In the genomic region with DNA sequence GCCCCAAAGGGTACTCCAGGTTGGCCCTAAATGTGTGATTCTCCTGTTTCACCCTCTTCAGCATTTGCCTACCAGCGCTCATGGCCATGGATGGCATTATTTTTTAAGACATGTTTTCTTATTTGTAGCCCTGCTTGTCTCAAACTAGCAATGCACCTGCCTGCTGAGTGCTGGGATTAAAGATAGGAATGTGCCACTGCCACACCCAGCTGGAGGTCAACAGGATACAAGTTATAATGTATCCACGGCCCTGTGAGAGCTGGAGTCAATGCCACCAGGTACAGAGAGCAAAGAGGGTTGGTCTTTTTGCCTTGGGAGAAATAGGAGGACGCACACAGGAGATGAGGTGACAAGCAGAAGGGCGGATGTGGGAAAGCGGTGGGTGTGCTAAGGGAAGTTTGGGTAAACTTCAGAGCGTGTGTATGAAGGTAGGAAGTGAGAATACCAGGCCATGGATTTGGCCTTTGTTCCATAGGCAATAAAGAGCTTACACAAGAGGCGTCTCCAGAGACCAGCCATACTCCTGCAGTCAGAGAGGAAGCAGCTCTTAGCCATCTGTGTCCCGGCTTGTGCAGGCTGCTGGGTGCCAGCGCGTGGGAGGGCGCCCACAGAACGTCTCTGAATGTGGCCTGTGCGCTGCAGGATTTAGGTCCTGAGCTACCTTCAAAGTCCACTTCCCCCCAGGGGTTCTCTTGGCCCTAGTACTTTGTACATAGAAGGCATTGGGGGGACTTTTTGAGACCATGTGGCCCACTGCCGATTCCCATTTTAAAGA, we compare ENCODE assay signal across 8 mouse cellular contexts. TPM values are rescaled to one million over a fixed set of nuclear protein-coding genes. Genes with fewer than 3 reads are reported as not detected.
DNase-seq lines count a peak whose midpoint lies in the region; ATAC-seq and TF ChIP-seq lines count a peak whose summit lies in the region.

No protein-coding gene starts in this region.

- no peak overlapping the region for H3K4me3 ChIP-seq in CH12.LX (replicated peaks in 1 of 3; ENCODE audit: low read depth in 2 of 3, low read length in 2 of 3, poor library complexity in 1 of 3)
- H3K4me3 ChIP-seq in heart, embryonic 16.5 days (ENCODE audit: low read length): no peak overlapping the region; the same call in 1 of the 2 replicates
- H3K4me3 ChIP-seq in neural tube, embryonic 12.5 days: no peak overlapping the region

- WGBS in heart, embryonic 16.5 days: 75% methylated on average over 14 of the region's 14 CpGs
- WGBS in neural tube, embryonic 12.5 days: 71% methylated on average over 14 of the region's 14 CpGs

- H3K9ac ChIP-seq in CH12.LX (ENCODE audit: insufficient read depth, low read depth): no peak overlapping the region
- no peak overlapping the region for H3K9ac ChIP-seq in heart, embryonic 16.5 days (ENCODE audit: low read length)
- H3K9ac ChIP-seq in neural tube, embryonic 12.5 days: no peak overlapping the region

- no peaks in the 10 kb centered on the region for H3K9me3 ChIP-seq in CH12.LX (replicated peaks; ENCODE audit: low read length)
- no peaks in the 10 kb centered on the region for H3K9me3 ChIP-seq in heart, embryonic 16.5 days (replicated peaks; ENCODE audit: control insufficient read depth, low read length)
- no peaks in the 10 kb centered on the region for H3K9me3 ChIP-seq in neural tube, embryonic 12.5 days

- peaks cover 5% of the 10 kb centered on the region; the same call in 1 of the 2 replicates for H3K79me2 ChIP-seq in CH12.LX (replicated peaks; ENCODE audit: control insufficient read depth, extremely low read depth, insufficient read depth, poor library complexity, severe bottlenecking)

- peaks cover 0 to 25% of the 10 kb centered on the region in 2 experiments; a peak in 3 of 4 replicates for H3K4me1 ChIP-seq in CH12.LX (ENCODE audit: control insufficient read depth in 1 of 2, insufficient read depth in 2 of 2)
- peaks cover 36% of the 10 kb centered on the region for H3K4me1 ChIP-seq in heart, embryonic 16.5 days (ENCODE audit: control insufficient read depth, insufficient read depth, low read length)
- H3K4me1 ChIP-seq in neural tube, embryonic 12.5 days: peaks cover 27% of the 10 kb centered on the region

- no peak for DNase-seq in cerebellum, postnatal 4 days (ENCODE audit: low spot score in 2 of 2)
- DNase-seq in CH12.LX (ENCODE audit: extremely low read depth) (no peak), MN1 (ENCODE audit: low spot score) (no peak)
- peak; percentile 58 to 65 for DNase-seq in cerebellum, postnatal 25 days
- peak; percentile 69 to 80 for DNase-seq in left cerebral cortex, postnatal 36 days (ENCODE audit: low spot score in 2 of 2)

- H3K27me3 ChIP-seq in CH12.LX (replicated peaks): peaks cover 14% of the 10 kb centered on the region
- H3K27me3 ChIP-seq in heart, embryonic 16.5 days (ENCODE audit: control insufficient read depth, insufficient read depth, low read length): no peaks in the 10 kb centered on the region
- peaks cover 8% of the 10 kb centered on the region; the same call in 1 of the 2 replicates for H3K27me3 ChIP-seq in neural tube, embryonic 12.5 days (replicated peaks)

- TF ChIP-seq RAD21 in CH12.LX (IDR thresholded peaks at IDR 0.05; ENCODE audit: low read depth, low read length): no peak

- peak overlapping the region; percentile 5; the same call in 1 of the 2 replicates for H3K4me2 ChIP-seq in CH12.LX (ENCODE audit: insufficient read depth, low read depth, poor library complexity, severe bottlenecking)
- H3K4me2 ChIP-seq in heart, embryonic 16.5 days (ENCODE audit: low read depth, low read length): peak overlapping the region; percentile 62; the same call in 1 of the 2 replicates
- peak overlapping the region; percentile 74; the same call in 1 of the 2 replicates for H3K4me2 ChIP-seq in neural tube, embryonic 12.5 days (replicated peaks)

- intact Hi-C loops in left cerebral cortex, postnatal 36 days (cut with DNase I): no loop called here

- TF ChIP-seq CTCF in CH12.LX (conservative IDR thresholded peaks at IDR 0.05 in 1 of 2, IDR thresholded peaks at IDR 0.05 in 1 of 2; ENCODE audit: low read depth in 2 of 2, low read length in 2 of 2): no peak

- TF ChIP-seq EP300 in CH12.LX (IDR thresholded peaks at IDR 0.05; ENCODE audit: low read length): no peak

- no peaks in the 10 kb centered on the region for H3K36me3 ChIP-seq in CH12.LX (replicated peaks in 1 of 2; ENCODE audit: control insufficient read depth in 1 of 2, insufficient read depth in 1 of 2, low read length in 1 of 2)
- no peaks in the 10 kb centered on the region for H3K36me3 ChIP-seq in heart, embryonic 16.5 days (ENCODE audit: control insufficient read depth, insufficient read depth)
- H3K36me3 ChIP-seq in neural tube, embryonic 12.5 days: no peaks in the 10 kb centered on the region

- TF ChIP-seq POLR2A in CH12.LX (IDR thresholded peaks at IDR 0.05; ENCODE audit: low read depth, low read length): no peak

- dilution Hi-C loops in CH12.LX (cut with MboI; ENCODE audit: extremely low pct_ligation_motif_present, extremely low pct_unique_long_range_greater_than_20kb, low sequenced_read_pairs): no loop called here

- in situ Hi-C loops in CH12.LX (cut with MboI; ENCODE audit: low pct_ligation_motif_present, low pct_unique_long_range_greater_than_20kb, low sequenced_read_pairs): no loop called here

- 0 out of 2 replicates have a peak, but pooled peaks have one; percentile 38 for ATAC-seq in cerebellum, adult (ENCODE audit: insufficient number of reproducible peaks, low FRiP score, low TSS enrichment)
- ATAC-seq in heart, embryonic 16.5 days (replicated peaks; ENCODE audit: extremely low read depth, insufficient read depth, low FRiP score): peak; percentile 5; the same call in 1 of the 2 replicates
- ATAC-seq in neural tube, embryonic 12.5 days (ENCODE audit: low FRiP score, low read depth): 0 out of 2 replicates have a peak, but pooled peaks have one; percentile 3

- H3K27ac ChIP-seq in CH12.LX (ENCODE audit: insufficient read depth, low read depth): no peak overlapping the region
- H3K27ac ChIP-seq in heart, embryonic 16.5 days (ENCODE audit: low read length): peak overlapping the region; percentile 99
- no peak overlapping the region for H3K27ac ChIP-seq in neural tube, embryonic 12.5 days

TF ChIP-seq in CH12.LX, 34 proteins besides CTCF, POLR2A, EP300 and RAD21:
- TF ChIP-seq UBTF (IDR thresholded peaks at IDR 0.05; ENCODE audit: low read depth, low read length): no peak
- no peak for TF ChIP-seq ETS1 (conservative IDR thresholded peaks at IDR 0.05; ENCODE audit: low read depth, low read length)
- TF ChIP-seq RCOR1 (conservative IDR thresholded peaks at IDR 0.05; ENCODE audit: low read depth, low read length): no peak
- no peak for TF ChIP-seq USF2 (conservative IDR thresholded peaks at IDR 0.05; ENCODE audit: low read depth, low read length)
- TF ChIP-seq ZMIZ1 (IDR thresholded peaks at IDR 0.05; ENCODE audit: low read depth, low read length): no peak
- no peak for TF ChIP-seq KAT2A (IDR thresholded peaks at IDR 0.05; ENCODE audit: insufficient replicate concordance, low read length)
- TF ChIP-seq CHD2 (IDR thresholded peaks at IDR 0.05; ENCODE audit: low read length): no peak
- TF ChIP-seq POLR2AphosphoS2 (IDR thresholded peaks at IDR 0.05; ENCODE audit: low read depth, low read length): no peak
- no peak for TF ChIP-seq MAX (IDR thresholded peaks at IDR 0.05; ENCODE audit: low read length)
- no peak for TF ChIP-seq BHLHE40 (IDR thresholded peaks at IDR 0.05; ENCODE audit: low read depth, low read length)
- no peak for TF ChIP-seq TBP (conservative IDR thresholded peaks at IDR 0.05; ENCODE audit: low read depth, low read length)
- no peak for TF ChIP-seq MYC (IDR thresholded peaks at IDR 0.05; ENCODE audit: low read depth, low read length)
- TF ChIP-seq MAZ (IDR thresholded peaks at IDR 0.05; ENCODE audit: low read depth, low read length): no peak
- TF ChIP-seq IRF4 (IDR thresholded peaks at IDR 0.05; ENCODE audit: low read depth, low read length): no peak
- no peak for TF ChIP-seq JUND (conservative IDR thresholded peaks at IDR 0.05; ENCODE audit: low read depth, low read length)
- TF ChIP-seq E2F4 (IDR thresholded peaks at IDR 0.05; ENCODE audit: insufficient replicate concordance, low read depth, low read length): no peak
TF ChIP-seq in CH12.LX: peak in this region for 0.

RNA-seq across cellular contexts. Expression of gene Luzp1, which starts 0.8 kb away (rescaled TPM):
- total RNA-seq in CH12.LX (2012; rRNA removed) (6.1 and 6.9 TPM in 2 replicates), CH12.LX (2014; rRNA removed) (4.7 and 5.0 TPM in 2 replicates)
- 5.9 and 7.0 TPM in 2 replicates for polyA plus RNA-seq in CH12.LX (2012; ENCODE audit: insufficient read length, low read depth)
- polyA plus RNA-seq in heart, embryonic 16.5 days (2015; fragmentation: Nextera tagmentation; extraction: Ambion mirVana): 96.1 and 97.5 TPM in 2 replicates
- total RNA-seq in left cerebral cortex, postnatal 36 days (2021): 10 to 100 TPM; 74.6 to 75.0 TPM
- polyA plus RNA-seq in neural tube, embryonic 12.5 days (2016; fragmentation: Nextera tagmentation; extraction: Ambion mirVana): 82.1 and 90.8 TPM in 2 replicates

RNA-seq across cellular contexts. Expression of gene 6030445D17Rik, which starts 6.7 kb away (rescaled TPM):
- not detected in 2 replicates for total RNA-seq in CH12.LX (2012; rRNA removed)
- total RNA-seq in CH12.LX (2014; rRNA removed): not detected in 2 replicates
- not detected in 2 replicates for polyA plus RNA-seq in CH12.LX (2012; ENCODE audit: insufficient read length, low read depth)
- 0.32 TPM in 1 of 2 replicates, not detected in the other for polyA plus RNA-seq in heart, embryonic 16.5 days (2015; fragmentation: Nextera tagmentation; extraction: Ambion mirVana)
- total RNA-seq in left cerebral cortex, postnatal 36 days (2021): under 1 TPM; 0.25 to 0.68 TPM
- polyA plus RNA-seq in neural tube, embryonic 12.5 days (2016; fragmentation: Nextera tagmentation; extraction: Ambion mirVana): 0.32 TPM in 1 of 2 replicates, not detected in the other

RNA-seq across cellular contexts. Expression of gene Htr1d, which starts 45.4 kb away (rescaled TPM):
- total RNA-seq in CH12.LX (2012; rRNA removed) (not detected in 2 replicates), CH12.LX (2014; rRNA removed) (not detected in 2 replicates)
- not detected in 2 replicates for polyA plus RNA-seq in CH12.LX (2012; ENCODE audit: insufficient read length, low read depth)
- polyA plus RNA-seq in heart, embryonic 16.5 days (2015; fragmentation: Nextera tagmentation; extraction: Ambion mirVana): 0.14 and 0.20 TPM in 2 replicates
- total RNA-seq in left cerebral cortex, postnatal 36 days (2021): 1 to 10 TPM; 1.9 to 7.2 TPM
- polyA plus RNA-seq in neural tube, embryonic 12.5 days (2016; fragmentation: Nextera tagmentation; extraction: Ambion mirVana): 0.31 and 0.58 TPM in 2 replicates

Comparison
In these comparisons a context has a peak if more than half of its experiments do, and no peak if none do; other contexts are left out.
1. DNase-seq: peak in cerebellum, postnatal 25 days (2 of 2) and left cerebral cortex, postnatal 36 days (2 of 2); none in cerebellum, postnatal 4 days (0 of 2), CH12.LX (single experiment) and MN1 (single experiment).
2. H3K4me2 ChIP-seq: peak in every context shown above with its lines; median percentile 74 in neural tube, embryonic 12.5 days; 62 in heart, embryonic 16.5 days; 5 in CH12.LX.
3. RNA of gene Luzp1, which starts 0.8 kb away (polyA plus RNA-seq): 96.1 to 97.5 TPM in heart, embryonic 16.5 days and 82.1 to 90.8 TPM in neural tube, embryonic 12.5 days; 5.9 to 7.0 TPM in CH12.LX; every median in the first group is over 10 times any median in the second.
4. Peak in every context shown above with its lines, with median percentiles within 50 percentile points of each other: ATAC-seq.